Comparison of ENCODE assay signal across 20 mouse cellular contexts in genomic region chr3:32599328-32599727, GRCm38 (mm10). TPM values are rescaled to one million over a fixed set of nuclear protein-coding genes. Genes with fewer than 3 reads are reported as not detected.
DNase-seq lines count a peak whose midpoint lies in the region; ATAC-seq lines count a peak whose summit lies in the region.
"Had no signal": no experiment of that assay in that cellular context is flagged by ENCODE, and none has a peak within 500 bp of the region (broad histone marks: within the 10 kb centered on the region; RNA-seq: fewer than 3 reads in every experiment).

No protein-coding gene starts in this region.

- H3K36me3 ChIP-seq in liver, embryonic 12.5 days: 0 out of 2 replicates have a peak, but pooled peaks cover 5% of the 10 kb centered on the region
- peaks cover 20% of the 10 kb centered on the region; the same call in 1 of the 2 replicates for H3K36me3 ChIP-seq in hindbrain, embryonic 13.5 days
- H3K36me3 ChIP-seq: forebrain, embryonic 12.5 days; intestine, embryonic 15.5 days had no signal

- ATAC-seq in liver, embryonic 12.5 days: peak; percentile 58; the same call in 1 of the 2 replicates
- no peak for ATAC-seq in hindbrain, embryonic 13.5 days (ENCODE audit: low FRiP score)
- ATAC-seq: activated CD4-positive, CD25-positive, alpha-beta regulatory T cell, adult 4 months; forebrain, embryonic 16.5 days; intestine, embryonic 15.5 days had no signal

- H3K27ac ChIP-seq in liver, embryonic 12.5 days: no peak overlapping the region
- no peak overlapping the region for H3K27ac ChIP-seq in hindbrain, embryonic 13.5 days
- H3K27ac ChIP-seq: embryonic facial prominence, embryonic 12.5 days; forebrain, embryonic 12.5 days; heart, embryonic 10.5 days; hindbrain, embryonic 14.5 days; intestine, embryonic 15.5 days had no signal

- H3K27me3 ChIP-seq in liver, embryonic 12.5 days (replicated peaks): no peaks in the 10 kb centered on the region
- no peaks in the 10 kb centered on the region for H3K27me3 ChIP-seq in hindbrain, embryonic 13.5 days
- H3K27me3 ChIP-seq: embryonic facial prominence, embryonic 12.5 days; forebrain, embryonic 12.5 days; intestine, embryonic 15.5 days had no signal

- DNase-seq in heart, adult 11 months: peak; percentile 89
- no peak for DNase-seq in heart, adult 18-20 months
- DNase-seq in 416B (ENCODE audit: low read depth) (peak; percentile 79), R1 (ENCODE audit: low read depth, low spot score) (peak; percentile 32)
- no peak for DNase-seq in adrenal gland, adult 18-20 months (ENCODE audit: low spot score in 2 of 2)
- no peak for DNase-seq in spleen, postnatal 14 days (ENCODE audit: low spot score in 2 of 2)
- DNase-seq: adrenal gland, adult 2 months; adrenal gland, postnatal 25 days; cerebellum, adult 2 months; gastrocnemius, postnatal 10 days; heart, postnatal 10 days had no signal

- peaks cover 8% of the 10 kb centered on the region for H3K4me1 ChIP-seq in liver, embryonic 12.5 days
- 0 out of 2 replicates have a peak, but pooled peaks cover 4% of the 10 kb centered on the region for H3K4me1 ChIP-seq in hindbrain, embryonic 13.5 days (replicated peaks)
- H3K4me1 ChIP-seq: embryonic facial prominence, embryonic 12.5 days; forebrain, embryonic 12.5 days; heart, embryonic 10.5 days; intestine, embryonic 15.5 days had no signal

- H3K9me3 ChIP-seq in liver, embryonic 12.5 days (replicated peaks): no peaks in the 10 kb centered on the region
- no peaks in the 10 kb centered on the region for H3K9me3 ChIP-seq in hindbrain, embryonic 13.5 days
- H3K9me3 ChIP-seq: embryonic facial prominence, embryonic 12.5 days; forebrain, embryonic 12.5 days; heart, embryonic 10.5 days; intestine, embryonic 15.5 days had no signal

- WGBS in liver, embryonic 12.5 days (ENCODE audit: insufficient replicate concordance): 23% methylated on average over 3 of the region's 3 CpGs
- 68% methylated on average over 3 of the region's 3 CpGs for WGBS in hindbrain, embryonic 13.5 days

- no peak overlapping the region for H3K4me3 ChIP-seq in liver, embryonic 12.5 days
- no peak overlapping the region for H3K4me3 ChIP-seq in hindbrain, embryonic 13.5 days
- H3K4me3 ChIP-seq: embryonic facial prominence, embryonic 12.5 days; forebrain, embryonic 12.5 days; heart, embryonic 10.5 days; intestine, embryonic 15.5 days had no signal

- H3K4me2 ChIP-seq in liver, embryonic 12.5 days: no peak overlapping the region
- H3K4me2 ChIP-seq in hindbrain, embryonic 13.5 days: no peak overlapping the region
- H3K4me2 ChIP-seq: embryonic facial prominence, embryonic 12.5 days; forebrain, embryonic 12.5 days; hindbrain, embryonic 14.5 days; intestine, embryonic 15.5 days had no signal

- H3K9ac ChIP-seq in liver, embryonic 12.5 days: no peak overlapping the region
- no peak overlapping the region for H3K9ac ChIP-seq in hindbrain, embryonic 13.5 days
- H3K9ac ChIP-seq: embryonic facial prominence, embryonic 12.5 days; forebrain, embryonic 12.5 days; hindbrain, embryonic 14.5 days; intestine, embryonic 15.5 days had no signal

RNA-seq across cellular contexts. Expression of gene Gnb4, which starts 17.1 kb away (rescaled TPM):
- total RNA-seq in heart, adult 18-20 months (2021): 10 to 100 TPM; 12.1 to 13.5 TPM
- polyA plus RNA-seq in liver, embryonic 12.5 days (2016; fragmentation: Nextera tagmentation; extraction: Ambion mirVana): 12.4 and 14.4 TPM in 2 replicates
- polyA plus RNA-seq in hindbrain, embryonic 13.5 days (2015; fragmentation: Nextera tagmentation; extraction: Ambion mirVana): 79.5 and 80.8 TPM in 2 replicates
- 10 to 100 TPM; 29.8 to 41.2 TPM for total RNA-seq in adrenal gland, adult 18-20 months (2021)

Comparison
In these comparisons a context has a peak if more than half of its experiments do, and no peak if none do; other contexts are left out.
1. DNase-seq: peak in heart, adult 11 months (single experiment), 416B (single experiment) and R1 (single experiment); none in heart, adult 18-20 months (0 of 2), adrenal gland, adult 18-20 months (0 of 2) and spleen, postnatal 14 days (0 of 2).